Mouse (Mus musculus): ENCODE measurements at regions not wholly inside any gene's neighbourhood (a gene's known extent, or its start where the extent isn't known, plus 50 kb on each side); places are given as distances from the start of the nearest gene placed in this dataset.

- no peak for DNase-seq (ENCODE audit: low spot score)
These were observed 445.7 kb upstream of the 4930412O13Rik start for GRCm38 (mm10) chr2:9435155-9435872.

- no peak for DNase-seq (ENCODE audit: low spot score)
These were observed 437.9 kb upstream of the 4930412O13Rik start for GRCm38 (mm10) chr2:9443103-9443502.

GRCm38 (mm10) chr2:9445826-9446225 is 435.2 kb upstream of the 4930412O13Rik start:
- DNase-seq (ENCODE audit: low spot score) = no peak

GRCm38 (mm10) chr2:9464413-9464812 is 416.6 kb upstream of the 4930412O13Rik start:
- no peak for DNase-seq (ENCODE audit: low spot score)

- no peak for DNase-seq (ENCODE audit: low spot score)
These were observed 416.2 kb upstream of the 4930412O13Rik start for GRCm38 (mm10) chr2:9464818-9465217.

- DNase-seq (ENCODE audit: low spot score) = no peak
These were observed 413.5 kb upstream of the 4930412O13Rik start for GRCm38 (mm10) chr2:9467573-9467972.

- DNase-seq (ENCODE audit: low spot score) = peak; percentile 3
These were observed 412.4 kb upstream of the 4930412O13Rik start for GRCm38 (mm10) chr2:9468651-9469050.

GRCm38 (mm10) chr2:9481678-9482345 is 399.2 kb upstream of the 4930412O13Rik start:
- DNase-seq (ENCODE audit: low spot score) = no peak

- DNase-seq (ENCODE audit: low spot score) = no peak
These were observed 393.6 kb upstream of the 4930412O13Rik start for GRCm38 (mm10) chr2:9487381-9487914.

- DNase-seq (ENCODE audit: low spot score) = no peak
These were observed 387.4 kb upstream of the 4930412O13Rik start for GRCm38 (mm10) chr2:9493606-9494145.

- DNase-seq (ENCODE audit: low spot score) = no peak
These were observed 361.0 kb upstream of the 4930412O13Rik start for GRCm38 (mm10) chr2:9520045-9520444.

- DNase-seq (ENCODE audit: low spot score) = no peak
These were observed 355.1 kb upstream of the 4930412O13Rik start for GRCm38 (mm10) chr2:9525910-9526309.

- DNase-seq (ENCODE audit: low spot score) = no peak
These were observed 345.9 kb upstream of the 4930412O13Rik start for GRCm38 (mm10) chr2:9535141-9535658.

GRCm38 (mm10) chr2:9547771-9548590 is 333.1 kb upstream of the 4930412O13Rik start:
- DNase-seq (ENCODE audit: low spot score) = no peak

GRCm38 (mm10) chr2:9553313-9553712 is 327.7 kb upstream of the 4930412O13Rik start:
- DNase-seq (ENCODE audit: low spot score) = no peak

GRCm38 (mm10) chr2:9564487-9565043 is 316.5 kb upstream of the 4930412O13Rik start:
- no peak for DNase-seq (ENCODE audit: low spot score)

- no peak for DNase-seq (ENCODE audit: low spot score)
These were observed 311.8 kb upstream of the 4930412O13Rik start for GRCm38 (mm10) chr2:9569220-9569619.

- DNase-seq (ENCODE audit: low spot score) = no peak
These were observed 306.9 kb upstream of the 4930412O13Rik start for GRCm38 (mm10) chr2:9574196-9574595.

- DNase-seq (ENCODE audit: low spot score) = no peak
These were observed 306.4 kb upstream of the 4930412O13Rik start for GRCm38 (mm10) chr2:9574651-9575050.

GRCm38 (mm10) chr2:9577868-9578267 is 303.2 kb upstream of the 4930412O13Rik start:
- no peak for DNase-seq (ENCODE audit: low spot score)

GRCm38 (mm10) chr2:9587389-9587788 is 293.7 kb upstream of the 4930412O13Rik start:
- no peak for DNase-seq (ENCODE audit: low spot score)

GRCm38 (mm10) chr2:9589200-9589599 is 291.9 kb upstream of the 4930412O13Rik start:
- no peak for DNase-seq (ENCODE audit: low spot score)

Data from ovary, postnatal 36 days (tissue).